Comparison of ENCODE assay signal across 10 mouse cellular contexts in genomic region chr17:28513844-28514243, GRCm38 (mm10). TPM values are rescaled to one million over a fixed set of nuclear protein-coding genes. Genes with fewer than 3 reads are reported as not detected.
DNase-seq lines count a peak whose midpoint lies in the region; ATAC-seq and TF ChIP-seq lines count a peak whose summit lies in the region.
"Had no signal": no experiment of that assay in that cellular context is flagged by ENCODE, and none has a peak within 500 bp of the region (broad histone marks: within the 10 kb centered on the region; RNA-seq: fewer than 3 reads in every experiment).

No protein-coding gene starts in this region.

- peak overlapping the region; percentile 83 for H3K27ac ChIP-seq in bone marrow macrophage, adult 2 months (ENCODE audit: insufficient read depth, low read depth, low read length)

- peaks cover 38% of the 10 kb centered on the region for H3K4me1 ChIP-seq in bone marrow macrophage, adult 2 months (ENCODE audit: control insufficient read depth, insufficient read depth, low read length)

- H3K4me3 ChIP-seq in bone marrow macrophage, adult 2 months (ENCODE audit: insufficient read depth, low read length): peak overlapping the region; percentile 24; the same call in 1 of the 2 replicates

- DNase-seq in kidney, adult 18-20 months: peak; percentile 59
- DNase-seq in kidney, postnatal 4 days: no peak
- DNase-seq in lung, postnatal 14 days: peak; percentile 31
- DNase-seq in right cerebral cortex, postnatal 25 days: no peak
- DNase-seq in retina, embryonic 14.5 days (ENCODE audit: low spot score): no peak
- DNase-seq: cerebellum, adult 18-20 months; layer of hippocampus, adult 9-11 months had no signal

- no peak for TF ChIP-seq POLR2A in bone marrow macrophage, adult 2 months (IDR thresholded peaks at IDR 0.05; ENCODE audit: borderline replicate concordance, low read depth, low read length)

- no peak for TF ChIP-seq CTCF in bone marrow macrophage, adult 2 months (IDR thresholded peaks at IDR 0.05; ENCODE audit: low read depth, low read length)

- ATAC-seq in granulocyte monocyte progenitor cell, adult 5-6 weeks (replicated peaks; ENCODE audit: poor library complexity, severe bottlenecking): peak; percentile 54
- ATAC-seq: Patski had no signal

RNA-seq across cellular contexts. Expression of gene Fkbp5, which starts 3.5 kb away (rescaled TPM):
- 4.4 and 4.7 TPM in 2 replicates for polyA plus RNA-seq in bone marrow macrophage, adult 2 months (2012; ENCODE audit: insufficient read depth, insufficient read length, missing spikeins)
- 49.1 and 63.7 TPM in 2 replicates for total RNA-seq in granulocyte monocyte progenitor cell, adult 5-6 weeks (2014; fragmentation: Nextera tagmentation)
- 40.8 and 53.1 TPM in 2 replicates for total RNA-seq in granulocyte monocyte progenitor cell, adult 5-6 weeks (2017)

RNA-seq across cellular contexts. Expression of gene Armc12, which starts 16.8 kb away (rescaled TPM):
- not detected in 2 replicates for polyA plus RNA-seq in bone marrow macrophage, adult 2 months (2012; ENCODE audit: insufficient read depth, insufficient read length, missing spikeins)
- total RNA-seq in granulocyte monocyte progenitor cell, adult 5-6 weeks (2014; fragmentation: Nextera tagmentation): not detected in 2 replicates
- not detected in 2 replicates for total RNA-seq in granulocyte monocyte progenitor cell, adult 5-6 weeks (2017)
- polyA plus RNA-seq: Patski had no signal

RNA-seq across cellular contexts. Expression of gene Clpsl2, which starts 35.4 kb away (rescaled TPM):
- not detected in 2 replicates for polyA plus RNA-seq in bone marrow macrophage, adult 2 months (2012; ENCODE audit: insufficient read depth, insufficient read length, missing spikeins)
- total RNA-seq in granulocyte monocyte progenitor cell, adult 5-6 weeks (2014; fragmentation: Nextera tagmentation): not detected in 2 replicates
- not detected in 2 replicates for total RNA-seq in granulocyte monocyte progenitor cell, adult 5-6 weeks (2017)
- polyA plus RNA-seq: Patski had no signal

RNA-seq across cellular contexts. Expression of gene Clps, which starts 46.7 kb away (rescaled TPM):
- not detected in 2 replicates for polyA plus RNA-seq in bone marrow macrophage, adult 2 months (2012; ENCODE audit: insufficient read depth, insufficient read length, missing spikeins)
- total RNA-seq in granulocyte monocyte progenitor cell, adult 5-6 weeks (2014; fragmentation: Nextera tagmentation): not detected in 2 replicates
- total RNA-seq in granulocyte monocyte progenitor cell, adult 5-6 weeks (2017): not detected in 2 replicates
- polyA plus RNA-seq: Patski had no signal

Comparison
In these comparisons a context has a peak if more than half of its experiments do, and no peak if none do; other contexts are left out.
1. DNase-seq: peak in kidney, adult 18-20 months (single experiment) and lung, postnatal 14 days (single experiment); none in kidney, postnatal 4 days (0 of 2), right cerebral cortex, postnatal 25 days (single experiment) and retina, embryonic 14.5 days (single experiment).